Mouse (Mus musculus) adrenal gland, postnatal 4 days (tissue): Measurements from ENCODE around the gene Yy1. TPM values are rescaled to one million over a fixed set of nuclear protein-coding genes. Genes with fewer than 3 reads are reported as not detected.

Experiments
- DNase-seq, 2 experiments: peaks; one replicate each; pipeline ENCODE4 v3.0.0; 2021 to 2022; ENCODE audit warnings: low spot score in 2 of 2, mixed read lengths in 2 of 2
- long read RNA-seq, 2 experiments: library from polyadenylated mRNA; stranded (forward); transcript quantifications; one replicate each; pipeline ENCODE4 v2.0.0; 2021
- total RNA-seq, 2 experiments: library from RNA; stranded (reverse); gene quantifications; 2 replicates each; pipeline ENCODE4 v1.2.3; 2021

The Yy1 gene
- total RNA-seq, result 10 to 100 TPM; 70.1 to 75.3 TPM
- long read RNA-seq, experiment 1, full-length matches to known transcripts, result 11 of 23 reads
- long read RNA-seq, experiment 1, partial matches to known transcripts, result 2 of 23 reads
- long read RNA-seq, experiment 1, other reads (novel, unspliced or antisense), result 10 of 23 reads
- long read RNA-seq, experiment 2, full-length matches to known transcripts, result 37 of 52 reads
- long read RNA-seq, experiment 2, partial matches to known transcripts, result 2 of 52 reads
- long read RNA-seq, experiment 2, other reads (novel, unspliced or antisense), result 13 of 52 reads

GRCm38 (mm10) chr12:108792546-108793452 is at the start of gene Yy1:
Yy1 (plus strand) TSS chr12:108792973.
- DNase-seq, result peak; percentile 96 to 98

DNA sequence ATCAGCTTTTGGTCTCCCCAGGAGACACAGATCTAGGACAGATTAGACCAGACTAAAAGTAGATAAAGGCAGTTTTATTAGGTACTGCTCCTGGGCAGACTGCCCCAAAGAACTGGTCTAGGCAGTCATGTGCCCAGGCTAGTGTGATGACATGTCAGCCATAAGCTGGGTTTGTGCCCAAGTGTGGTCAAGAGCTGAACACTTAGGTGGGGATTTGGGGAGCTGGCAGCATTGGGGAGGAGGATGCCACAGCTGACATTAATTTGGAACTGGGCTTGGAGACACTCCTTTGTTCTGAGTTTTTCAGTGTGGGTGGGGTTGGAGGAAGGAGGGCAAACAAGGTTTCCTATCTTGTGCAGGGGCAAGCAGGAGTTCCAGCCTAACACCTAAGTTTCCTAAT is 46.8 kb upstream of the Yy1 start:
- no peak for DNase-seq

DNA sequence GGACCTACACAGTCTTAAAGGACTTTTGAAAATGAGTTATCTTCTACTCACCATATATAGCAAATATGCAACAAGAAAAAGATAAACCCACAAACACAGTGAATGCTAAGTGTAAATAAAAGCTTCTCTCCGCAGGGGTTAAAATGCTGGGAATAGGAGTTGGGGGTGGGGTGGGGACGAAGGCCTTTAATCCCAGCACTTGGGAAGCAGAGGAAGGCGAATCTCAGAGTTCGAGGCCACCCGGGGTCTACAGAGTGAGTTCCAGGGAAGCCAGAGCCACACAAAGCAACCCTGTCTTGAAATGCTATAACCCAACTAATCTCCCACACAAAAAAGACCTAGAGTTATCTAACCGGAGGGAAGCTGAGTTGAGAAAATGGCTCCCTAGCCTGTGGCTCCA is 43.8 kb upstream of the Yy1 start:
- DNase-seq, result no peak

GRCm38 (mm10) chr12:108749454-108749853 is 43.3 kb upstream of the Yy1 start:
- no peak for DNase-seq

- DNase-seq, result no peak
Observed at GRCm38 (mm10) chr12:108750226-108750625, 42.5 kb upstream of the Yy1 start.

GRCm38 (mm10) chr12:108751790-108752189 is 41.0 kb upstream of the Yy1 start:
- DNase-seq, result no peak

- no peak for DNase-seq
Observed at GRCm38 (mm10) chr12:108755141-108755540, 37.6 kb upstream of the Yy1 start.

DNA sequence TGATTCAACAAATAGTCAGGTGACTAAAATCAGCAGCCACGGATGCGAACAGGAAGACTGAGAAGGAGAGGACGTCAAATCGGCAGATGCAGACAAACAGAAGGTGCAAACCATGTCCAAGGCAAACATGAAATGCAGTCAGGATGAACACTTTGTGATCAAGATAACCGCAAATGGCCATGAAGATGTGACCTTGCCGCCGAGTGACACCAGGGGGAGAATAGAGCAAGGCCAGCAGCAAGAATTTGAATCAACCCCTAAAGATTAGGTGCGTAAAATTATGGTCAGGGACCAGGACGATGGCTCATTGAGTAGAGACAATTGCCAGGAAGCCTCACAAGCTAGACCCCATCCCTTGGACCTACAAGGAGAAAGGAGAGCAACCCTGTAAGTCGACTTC is 36.2 kb upstream of the Yy1 start:
- DNase-seq, result no peak

DNA sequence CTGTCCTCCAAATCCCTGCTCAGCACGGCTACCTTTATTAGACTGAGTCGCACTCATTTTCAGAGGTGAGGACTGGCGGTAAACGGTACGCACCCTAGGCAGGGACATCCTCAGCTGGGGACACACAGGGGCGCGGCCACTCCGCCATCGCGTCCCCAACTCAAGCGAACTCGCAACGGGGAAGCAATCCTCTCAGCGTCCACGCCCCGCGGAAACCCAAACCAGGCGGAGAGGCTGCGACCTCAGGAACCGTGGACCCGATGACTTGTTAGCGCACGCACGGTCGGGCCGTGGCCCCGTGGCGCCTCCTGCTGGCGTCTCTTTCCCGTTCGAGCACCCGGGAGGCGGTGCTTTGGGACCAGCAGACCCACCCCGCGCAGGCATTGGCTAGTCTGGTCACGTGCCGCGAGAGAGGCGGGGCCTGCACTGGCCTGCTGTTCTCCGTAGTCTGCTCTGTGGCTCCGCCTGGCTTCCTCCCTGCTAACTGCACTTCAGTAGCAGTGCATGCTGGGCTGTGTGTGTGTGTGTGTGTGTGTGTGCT is 35.0 kb upstream of the Yy1 start:
- DNase-seq, result peak; percentile 96

- DNase-seq, result no peak
Observed at GRCm38 (mm10) chr12:108758273-108758672, 34.5 kb upstream of the Yy1 start.

GRCm38 (mm10) chr12:108758682-108759081 is 34.1 kb upstream of the Yy1 start:
- no peak for DNase-seq

GRCm38 (mm10) chr12:108759266-108759665 is 33.5 kb upstream of the Yy1 start:
- no peak for DNase-seq

- DNase-seq, result no peak
Observed at GRCm38 (mm10) chr12:108760016-108760415, 32.8 kb upstream of the Yy1 start.

- DNase-seq, result no peak
Observed at GRCm38 (mm10) chr12:108760500-108761020, 32.2 kb upstream of the Yy1 start.

DNA sequence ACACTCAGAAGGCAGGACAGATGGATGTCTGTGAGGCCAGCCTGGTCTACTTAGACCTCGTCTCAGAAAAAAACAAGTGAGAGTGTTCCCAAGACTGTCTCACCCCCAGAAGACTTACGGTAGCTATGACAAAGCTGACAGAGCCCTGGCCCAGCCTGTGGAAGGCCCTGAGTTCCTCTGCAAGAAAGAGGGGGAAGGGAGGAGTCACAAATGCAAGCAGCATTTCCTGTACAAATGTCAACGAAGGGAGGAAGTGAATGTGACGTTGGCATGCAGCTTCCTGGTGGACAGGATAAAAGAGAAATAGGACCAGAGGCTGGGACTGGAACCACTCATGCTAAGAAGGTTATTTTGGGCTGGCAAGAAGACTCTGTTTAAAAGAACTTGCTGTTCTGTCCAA is 31.6 kb upstream of the Yy1 start:
- no peak for DNase-seq

- DNase-seq, result no peak
Observed at GRCm38 (mm10) chr12:108761665-108762064, 31.1 kb upstream of the Yy1 start.

- DNase-seq, result no peak
Observed at GRCm38 (mm10) chr12:108763057-108763796, 29.5 kb upstream of the Yy1 start.

DNA sequence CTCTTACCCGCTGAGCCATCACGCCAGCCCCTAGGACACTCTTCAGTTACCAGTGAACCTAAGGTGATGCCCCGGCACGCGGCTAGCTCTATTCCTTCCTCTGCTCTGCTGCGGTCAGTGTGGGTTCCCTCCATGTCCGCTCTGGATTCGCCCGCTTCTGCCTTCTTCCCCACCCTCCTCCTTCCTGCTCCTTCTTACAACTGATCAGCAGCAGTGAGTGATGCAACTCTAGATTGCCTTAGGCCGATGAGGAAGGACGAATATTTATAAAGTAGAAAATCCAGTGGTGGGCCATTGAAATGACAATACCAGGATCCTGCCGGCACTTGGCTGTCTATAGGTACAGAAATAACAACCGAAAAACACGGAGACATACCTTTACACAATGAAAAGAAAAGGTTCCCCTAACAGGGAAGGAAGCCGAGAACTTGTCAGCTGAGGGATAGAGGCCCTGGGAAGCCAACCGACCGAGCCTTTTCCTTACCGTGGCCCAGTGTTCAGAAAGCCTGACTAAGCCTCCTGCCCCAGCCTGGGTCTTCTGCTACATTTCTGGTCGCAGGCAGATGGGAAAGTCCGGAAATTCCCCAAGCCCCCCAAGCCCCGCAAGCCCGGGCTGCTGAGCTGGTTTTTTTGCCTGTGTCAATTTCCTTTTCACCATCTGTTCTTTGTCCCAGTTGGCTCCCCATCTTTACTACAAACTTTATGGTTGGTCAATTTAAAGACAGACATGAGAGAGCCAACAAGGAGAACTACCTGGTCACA is 27.7 kb upstream of the Yy1 start:
- DNase-seq, result no peak

- DNase-seq, result peak; percentile 19 to 45
Observed at GRCm38 (mm10) chr12:108765751-108766221, 27.0 kb upstream of the Yy1 start.

DNA sequence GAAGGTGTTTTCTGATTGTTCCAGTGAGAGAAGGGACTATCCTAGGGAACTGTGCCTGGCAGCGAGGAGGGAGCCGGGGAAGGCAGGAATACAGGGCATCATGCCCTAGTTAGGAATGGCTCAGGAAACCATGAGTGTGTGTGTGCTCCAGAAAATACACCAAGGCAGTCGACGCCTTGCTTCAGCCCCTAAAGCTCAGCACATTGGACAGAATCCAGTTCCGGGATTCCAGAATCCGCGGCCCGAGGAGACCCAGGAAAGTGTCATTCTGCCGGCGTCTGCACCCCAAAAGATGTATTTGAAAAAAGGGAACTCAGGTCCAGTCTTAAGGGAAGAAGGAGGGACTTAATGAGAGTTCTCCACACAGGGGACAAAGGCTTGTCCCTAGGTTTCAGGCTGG is 26.5 kb upstream of the Yy1 start:
- no peak for DNase-seq
